Mouse (Mus musculus) retina, embryonic 14.5 days (tissue): ENCODE results near the gene Comt.

ENCODE experiments used
- DNase-seq: peaks from one replicate; pipeline ENCODE4 v3.0.0-alpha.2; 2015; ENCODE audit warnings: low spot score

Gene Comt

DNA sequence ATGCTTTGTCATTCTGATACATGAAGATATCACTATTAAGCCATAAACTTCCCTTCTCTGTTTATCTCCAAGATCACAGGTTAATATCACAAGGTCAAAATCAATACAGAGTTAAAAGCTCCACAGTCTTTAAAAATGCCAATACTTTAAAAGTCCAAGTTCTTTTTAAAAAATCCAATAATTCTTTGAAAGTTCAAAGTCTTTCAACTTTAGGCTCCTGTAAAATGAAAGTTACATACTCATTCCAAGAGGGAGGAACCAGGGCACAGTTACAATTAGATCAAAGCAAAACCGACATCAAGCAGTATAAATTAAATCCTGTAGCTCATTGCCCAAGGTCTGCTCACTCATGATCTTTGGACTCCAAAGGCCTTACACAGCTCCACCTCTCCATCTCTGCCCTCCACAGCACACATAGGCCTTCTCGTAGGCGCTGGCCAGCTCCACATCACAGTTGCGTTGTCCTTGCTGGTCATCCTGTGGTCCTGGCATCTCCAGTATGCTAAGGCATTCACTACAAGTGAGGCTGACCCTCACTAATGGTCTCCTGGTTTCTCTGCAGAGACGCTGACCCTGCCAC lies 6.8 kb upstream of the Comt start:
- DNase-seq: no peak

DNA sequence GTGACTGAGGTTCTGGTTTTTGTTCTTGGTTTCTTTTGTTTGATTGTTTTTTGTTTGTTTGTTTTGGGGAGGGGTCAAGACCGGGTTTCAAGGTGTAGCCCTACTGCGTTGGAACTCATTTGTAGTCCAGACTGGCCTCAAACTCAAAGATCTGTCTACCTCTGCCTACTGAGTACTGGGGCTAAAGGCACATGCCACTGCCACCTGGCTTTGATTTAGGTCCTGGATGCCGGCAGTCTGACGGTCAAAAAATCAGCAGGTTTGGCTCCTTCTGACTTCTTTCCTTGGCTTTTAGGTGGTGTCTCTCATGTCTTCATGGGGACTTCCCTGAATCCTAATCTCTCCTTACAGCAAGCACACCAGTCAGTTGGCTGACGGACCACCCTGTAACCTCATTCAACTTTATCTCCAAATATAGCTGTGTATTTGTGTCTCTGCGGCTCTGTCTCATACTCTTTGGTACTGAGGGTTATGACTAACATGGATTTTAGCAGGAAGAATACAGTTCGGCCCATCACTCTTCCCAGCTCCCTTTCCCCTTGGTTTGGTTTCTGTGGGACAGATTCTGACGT lies 4.1 kb upstream of the Comt start:
- no peak for DNase-seq

DNA sequence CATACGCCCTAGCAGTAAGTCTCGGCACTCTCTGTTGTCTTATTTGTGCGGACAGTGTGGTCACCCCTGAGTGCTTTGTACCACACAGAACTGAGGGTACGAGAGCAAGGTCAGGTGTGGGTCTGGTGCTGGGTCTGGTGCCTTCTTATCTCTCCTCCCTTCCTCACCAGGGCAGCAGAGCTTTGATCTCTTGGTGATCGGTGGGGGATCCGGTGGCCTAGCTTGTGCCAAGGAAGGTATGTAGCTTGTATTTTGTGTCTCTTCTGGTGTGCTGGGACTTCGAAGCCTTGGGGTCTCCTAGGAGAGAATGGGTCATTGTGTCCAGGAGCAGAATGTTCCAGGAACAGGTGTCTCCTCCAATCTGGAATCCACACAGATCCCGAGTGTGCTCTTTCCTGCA lies 3.0 kb upstream of the Comt start:
- DNase-seq: no peak

DNA sequence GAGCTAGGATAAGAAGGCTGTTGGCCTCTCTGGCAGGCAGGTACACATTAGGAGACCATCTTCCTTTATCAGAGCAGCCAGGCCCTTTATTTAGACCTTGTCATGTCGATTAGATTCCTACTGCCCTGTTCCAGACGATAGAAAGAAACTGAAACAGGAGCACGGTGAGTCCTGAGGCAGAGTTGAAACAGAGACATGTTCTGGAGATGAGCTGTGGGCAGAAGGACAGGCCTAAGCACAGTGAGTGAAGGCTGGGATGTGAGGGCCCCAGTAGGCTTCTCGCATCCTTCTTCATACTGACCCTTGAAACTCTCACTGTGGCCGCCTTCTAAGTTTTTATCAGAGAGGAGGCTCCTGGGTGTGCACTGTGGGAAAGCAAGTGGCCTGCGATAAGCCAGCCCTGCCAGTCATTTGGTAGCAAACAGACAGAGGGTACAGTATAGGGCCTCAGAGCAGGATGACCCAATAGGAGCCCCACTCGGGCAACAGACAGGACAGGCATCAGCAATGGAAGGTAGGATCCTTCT lies 1.9 kb upstream of the Comt start:
- DNase-seq: no peak

DNA sequence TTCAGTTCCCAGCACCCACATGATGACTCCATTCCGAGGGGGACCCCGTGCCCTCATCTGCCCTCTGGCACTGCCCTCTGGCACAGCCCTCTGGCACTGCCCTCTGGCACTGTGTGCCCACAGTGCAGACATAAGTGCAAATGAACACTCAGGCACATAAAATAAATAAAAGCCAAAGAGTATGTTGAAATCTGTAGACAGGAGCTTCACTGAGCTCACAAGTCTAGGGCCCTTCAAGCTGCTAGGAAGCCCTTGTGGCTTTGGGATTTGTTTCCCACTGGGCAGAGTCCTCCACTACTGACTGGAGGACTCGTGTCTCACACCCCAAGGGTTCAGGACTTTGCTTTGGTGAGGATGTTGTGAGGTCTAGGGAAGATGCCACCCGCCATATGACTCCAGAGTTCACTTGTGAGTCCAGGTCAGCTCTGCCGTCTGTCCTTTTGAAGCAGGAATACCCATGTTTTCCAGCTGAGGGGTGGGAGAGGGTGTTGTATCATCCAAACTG lies 1.4 kb upstream of the Comt start:
- DNase-seq: no peak

DNA sequence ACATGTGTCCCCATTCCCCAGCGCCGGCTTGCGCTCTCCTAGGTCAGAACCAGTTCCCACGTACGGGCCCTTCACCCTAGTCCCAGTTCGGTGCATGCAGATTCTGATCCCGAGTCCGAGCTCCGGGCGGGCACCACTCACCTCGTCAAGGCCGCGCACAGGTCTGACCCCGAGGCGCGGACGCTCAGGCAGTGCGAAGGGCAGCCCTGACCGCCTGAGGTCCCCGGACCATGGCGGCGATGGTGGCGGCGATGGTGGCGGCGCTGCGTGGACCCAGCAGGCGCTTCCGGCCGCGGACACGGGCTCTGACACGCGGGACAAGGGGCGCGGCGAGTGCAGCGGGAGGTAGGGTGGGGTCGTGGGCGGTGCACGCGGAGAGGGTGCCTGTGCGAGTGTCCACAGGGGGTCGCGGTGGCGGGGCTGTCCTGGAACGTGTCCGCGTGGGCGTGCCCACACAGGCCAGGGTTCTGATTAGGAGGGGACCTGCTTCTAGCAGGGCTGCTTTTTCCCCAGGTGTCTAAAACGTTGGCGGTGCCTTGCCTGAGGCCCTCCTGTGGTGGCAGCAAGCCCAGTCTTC lies 349 bp downstream of the Comt start, which contains the start of gene Txnrd2:
Gene Txnrd2 (plus strand): TSS at position 170 of the 577 bp plus-strand sequence.
- peak; percentile 76 for DNase-seq

DNA sequence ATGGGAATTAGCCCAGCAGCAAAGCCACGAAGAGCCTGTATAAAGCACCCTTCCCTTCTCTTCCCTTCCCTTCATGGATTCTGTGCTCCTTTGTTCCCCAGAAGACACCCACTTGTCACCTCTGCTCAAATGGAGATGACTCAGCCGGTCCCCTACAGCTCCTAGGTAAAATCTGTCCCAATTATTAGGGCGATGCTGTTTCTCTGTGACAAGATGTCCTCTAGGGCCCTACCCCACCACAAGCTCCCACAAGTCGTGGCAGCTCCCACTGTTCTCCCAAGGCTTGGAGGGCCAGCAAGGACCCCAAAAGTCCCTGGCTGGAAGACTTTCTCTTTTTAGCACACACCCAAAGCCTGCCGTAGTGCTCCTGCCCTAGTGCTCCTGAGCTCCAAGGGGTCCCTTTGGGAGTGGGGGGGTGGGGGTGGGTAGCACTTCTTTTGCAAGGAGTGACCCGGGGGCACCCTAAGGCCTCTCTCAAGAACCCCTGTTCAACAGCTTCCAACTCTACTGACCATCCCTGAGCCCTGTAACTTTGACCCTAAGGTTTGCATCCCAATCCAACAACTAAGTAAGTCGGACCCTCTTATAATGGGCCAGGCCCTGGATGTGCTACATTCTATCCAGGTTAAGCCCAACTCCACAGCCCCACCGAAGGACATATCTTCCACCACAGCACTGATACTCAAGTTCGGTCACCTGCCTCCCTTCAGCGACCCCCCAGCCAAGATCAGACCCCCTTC lies 1.0 kb downstream of the Comt start:
- DNase-seq: no peak

DNA sequence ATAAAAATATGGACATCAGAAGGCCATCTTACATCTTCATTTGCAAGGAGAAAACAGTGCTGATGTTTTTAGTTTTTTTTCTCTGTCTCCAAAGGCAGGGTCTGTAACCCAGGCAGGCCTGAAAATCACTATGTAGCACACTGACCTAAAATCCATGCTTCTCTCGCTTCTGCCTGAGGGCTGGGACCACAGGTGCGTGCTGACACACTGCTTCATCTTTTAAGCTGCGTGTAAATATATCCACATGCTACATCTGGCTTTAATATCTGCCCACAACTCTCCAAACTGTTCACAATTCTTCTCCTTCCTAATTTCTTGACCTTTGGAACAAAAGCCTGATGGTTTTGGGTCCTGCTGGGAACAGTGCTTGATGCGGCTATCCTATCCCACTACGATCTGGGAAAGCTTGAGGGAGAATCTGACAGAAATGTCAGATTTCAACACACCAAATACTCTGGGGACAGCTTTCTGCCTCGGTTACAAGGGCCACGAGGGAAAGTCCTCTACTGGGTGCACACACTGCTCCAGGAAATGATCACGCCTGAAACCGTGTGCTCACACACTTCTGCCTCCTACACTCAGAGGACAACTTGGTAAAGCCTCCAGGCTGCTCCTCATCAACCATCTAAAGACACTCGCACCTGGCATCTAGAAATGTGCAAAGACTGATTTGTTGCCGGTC lies 2.1 kb downstream of the Comt start:
- DNase-seq: no peak

DNA sequence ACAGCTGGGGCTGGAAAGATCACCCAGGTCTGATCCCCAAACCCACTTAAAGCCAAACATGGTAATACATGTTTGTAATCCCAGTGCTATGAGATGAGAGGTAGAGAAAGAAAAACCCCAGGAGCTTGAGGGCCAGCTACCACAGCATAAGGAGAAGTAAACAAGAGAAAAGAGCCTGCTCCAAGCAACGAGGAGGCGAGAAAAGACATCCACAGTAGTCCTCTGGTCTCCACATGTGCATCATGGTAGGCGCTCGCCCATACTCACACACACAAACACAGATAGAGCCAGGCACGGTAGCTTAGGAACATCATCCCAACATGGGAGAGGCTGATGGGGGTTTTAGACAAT lies 2.8 kb downstream of the Comt start:
- no peak for DNase-seq

DNA sequence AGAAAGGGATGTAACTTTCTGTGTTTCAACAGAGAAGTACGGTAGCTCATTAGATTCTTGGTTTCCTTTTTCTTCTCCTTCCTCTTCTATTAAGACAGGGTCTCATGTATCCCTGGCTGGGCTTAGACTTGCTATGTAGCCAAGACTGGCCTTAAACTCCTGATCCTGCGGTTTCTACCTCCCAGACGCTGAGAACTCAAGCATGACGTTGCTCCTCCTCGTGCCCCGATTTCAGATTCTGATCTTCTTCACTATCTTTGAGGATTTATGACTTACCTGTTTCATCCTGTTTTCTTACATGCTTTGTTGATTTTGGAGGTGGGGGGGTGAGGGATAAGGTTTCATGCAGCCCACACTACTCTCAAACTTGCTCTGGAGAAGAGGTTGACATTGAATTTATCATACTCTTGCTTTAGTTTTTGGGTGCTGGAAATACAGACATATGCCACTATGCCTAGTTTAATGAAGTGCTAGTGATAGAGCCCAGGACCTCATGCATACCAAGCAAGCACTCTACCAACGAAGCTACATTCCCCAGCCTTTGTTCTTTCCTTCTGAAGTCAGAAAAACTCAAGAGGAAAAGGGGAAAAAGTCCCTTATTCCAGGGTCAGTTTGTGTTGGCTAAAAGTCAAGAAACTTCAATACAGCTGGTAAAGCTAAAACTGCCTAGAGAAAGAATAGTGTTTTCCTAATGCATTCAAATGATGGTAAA lies 3.3 kb downstream of the Comt start:
- no peak for DNase-seq

DNA sequence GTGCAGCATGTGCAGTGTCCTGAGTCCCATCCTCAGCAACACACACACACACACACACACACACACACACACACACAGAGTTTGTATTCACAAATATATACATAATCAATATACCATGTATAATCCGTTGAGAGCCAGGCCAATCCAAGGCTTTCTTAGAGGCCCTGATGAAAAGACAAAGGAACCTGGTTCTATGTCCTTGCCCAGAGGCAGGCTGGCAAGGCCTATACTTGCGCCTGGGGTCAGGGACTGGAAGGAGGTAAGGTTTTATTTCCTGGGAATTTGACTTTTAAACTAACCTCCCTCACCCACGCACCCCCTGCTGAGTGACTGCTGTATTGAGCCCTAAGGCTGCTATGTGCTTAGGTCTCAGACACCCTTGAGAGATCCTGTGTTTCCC lies 6.1 kb downstream of the Comt start:
- no peak for DNase-seq

DNA sequence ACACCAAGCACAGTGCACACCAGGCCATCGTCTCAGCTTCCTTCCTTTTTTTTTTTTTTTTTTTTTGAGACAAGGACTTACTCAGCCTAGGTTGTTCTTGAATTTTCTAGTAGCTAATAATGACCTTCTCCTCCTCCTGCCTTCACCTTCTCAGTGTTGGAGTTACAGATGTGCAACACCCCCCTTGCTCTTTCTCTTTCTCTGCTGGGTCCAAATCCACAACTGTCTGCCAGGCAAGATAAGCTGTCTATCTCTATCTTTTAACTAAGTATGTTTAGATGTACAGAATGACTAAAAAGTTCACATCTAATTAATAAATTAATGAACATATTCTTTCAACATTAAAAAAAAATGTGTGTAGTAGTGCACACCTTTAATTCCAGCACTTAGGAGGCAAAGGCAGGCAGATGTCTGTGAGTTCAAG lies 7.0 kb downstream of the Comt start:
- DNase-seq: no peak

DNA sequence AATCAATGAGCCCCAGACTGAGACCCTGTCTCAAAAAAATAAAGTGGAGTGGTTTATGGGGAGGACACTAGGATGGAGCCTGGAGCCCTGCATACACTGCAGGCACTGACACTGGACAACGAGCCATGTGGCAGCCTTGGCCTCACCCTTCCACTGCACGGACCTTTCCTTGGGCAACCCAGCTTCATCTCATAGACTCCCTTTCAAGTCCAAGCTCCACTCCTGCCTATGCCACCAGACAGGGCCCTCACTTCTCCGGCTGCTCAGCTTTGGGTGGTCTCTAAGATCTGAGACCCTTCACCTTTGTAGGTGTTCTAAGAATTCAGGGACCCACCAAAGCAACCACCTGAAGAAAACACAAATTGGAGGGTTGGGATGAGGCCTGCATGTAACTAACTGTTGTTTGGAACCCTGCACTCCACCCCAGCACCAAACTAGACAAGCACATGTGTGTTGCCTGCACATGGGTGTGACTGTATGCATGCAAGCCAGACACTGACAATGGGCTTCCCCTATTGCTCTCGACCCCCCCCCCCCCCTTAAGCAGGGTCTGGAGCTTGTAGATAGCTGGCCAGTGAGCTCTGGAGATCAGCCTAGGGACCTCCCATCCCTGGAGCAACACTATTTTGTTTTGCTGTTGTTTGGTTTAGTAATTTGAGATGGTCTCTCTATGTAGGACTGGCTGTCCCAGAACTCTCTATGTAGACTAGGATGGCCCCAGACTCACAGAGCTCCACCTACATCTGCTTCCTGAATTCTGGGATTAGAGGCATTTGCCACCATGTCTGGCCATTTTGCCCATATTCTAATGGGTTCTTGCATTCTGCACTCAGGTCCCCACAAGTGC lies 7.7 kb downstream of the Comt start:
- DNase-seq: no peak

DNA sequence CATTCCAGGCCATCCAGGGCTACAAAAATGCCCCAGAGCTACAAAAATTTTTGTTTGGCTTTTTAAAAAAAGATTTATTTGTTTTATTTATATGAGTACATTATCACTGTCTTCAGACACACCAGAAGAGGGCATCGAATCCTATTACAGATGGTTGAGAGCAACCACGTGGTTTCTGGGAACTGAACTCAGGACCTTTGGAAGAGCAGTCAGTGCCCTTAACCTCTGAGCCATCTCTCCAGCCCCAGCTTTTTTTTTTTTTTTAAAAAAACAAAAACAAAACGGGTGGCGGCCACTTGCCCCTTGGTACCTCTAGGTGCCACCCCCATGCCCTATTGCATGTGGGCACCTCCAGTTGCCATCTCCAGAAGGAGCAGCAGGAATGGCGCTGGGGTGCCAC lies 9.2 kb downstream of the Comt start:
- no peak for DNase-seq

DNA sequence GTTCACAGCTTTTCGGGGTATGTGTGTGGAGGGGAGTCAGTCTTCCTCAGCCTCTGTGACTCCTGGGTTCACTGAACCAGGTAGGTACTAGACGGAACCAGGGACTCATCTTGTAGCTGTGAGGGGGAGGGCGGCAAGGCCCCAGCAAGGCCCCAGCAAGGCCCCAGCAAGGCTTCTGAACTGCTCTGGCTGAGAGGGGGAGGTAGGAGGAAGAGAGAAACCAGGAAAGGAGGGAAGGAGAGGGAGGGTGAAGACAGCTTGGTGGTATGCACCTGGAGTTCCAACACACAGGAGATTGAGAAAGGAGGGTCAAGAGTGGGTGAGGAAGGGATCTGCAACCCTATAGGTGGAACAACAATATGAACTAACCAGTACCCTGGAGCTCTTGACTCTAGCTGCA lies 9.8 kb downstream of the Comt start:
- DNase-seq: no peak

DNA sequence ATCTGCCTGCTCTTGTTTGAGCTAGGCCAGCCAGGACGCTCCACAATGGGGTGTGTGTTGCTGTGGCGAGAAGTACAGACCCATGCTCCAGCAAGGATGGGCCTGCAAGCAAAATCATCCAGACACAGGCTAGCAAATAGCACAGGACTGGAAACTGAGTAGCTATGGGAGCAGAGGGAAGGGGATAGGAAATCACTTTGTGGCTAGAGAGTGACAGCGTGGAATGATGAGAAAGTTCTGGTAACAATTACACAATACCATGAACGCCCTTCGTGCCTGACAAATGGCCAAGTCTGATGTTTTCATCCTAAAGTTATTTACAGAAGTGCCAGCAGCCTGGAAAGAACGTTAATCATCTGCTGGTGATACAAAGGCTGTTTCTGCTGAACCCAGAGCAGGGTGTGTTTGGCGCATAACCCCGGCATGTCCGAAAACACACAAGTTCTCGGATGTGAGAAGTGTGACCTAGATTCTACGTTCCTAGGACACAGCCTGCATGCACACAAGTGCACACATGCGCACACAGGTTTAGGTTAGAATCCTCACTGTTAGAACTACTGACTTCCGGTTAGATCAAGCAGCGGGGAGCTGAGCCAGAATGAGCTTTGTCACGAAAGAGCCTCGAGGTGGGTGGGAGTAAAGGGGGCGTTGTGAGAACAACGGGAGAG lies 10.4 kb downstream of the Comt start:
- DNase-seq: no peak

DNA sequence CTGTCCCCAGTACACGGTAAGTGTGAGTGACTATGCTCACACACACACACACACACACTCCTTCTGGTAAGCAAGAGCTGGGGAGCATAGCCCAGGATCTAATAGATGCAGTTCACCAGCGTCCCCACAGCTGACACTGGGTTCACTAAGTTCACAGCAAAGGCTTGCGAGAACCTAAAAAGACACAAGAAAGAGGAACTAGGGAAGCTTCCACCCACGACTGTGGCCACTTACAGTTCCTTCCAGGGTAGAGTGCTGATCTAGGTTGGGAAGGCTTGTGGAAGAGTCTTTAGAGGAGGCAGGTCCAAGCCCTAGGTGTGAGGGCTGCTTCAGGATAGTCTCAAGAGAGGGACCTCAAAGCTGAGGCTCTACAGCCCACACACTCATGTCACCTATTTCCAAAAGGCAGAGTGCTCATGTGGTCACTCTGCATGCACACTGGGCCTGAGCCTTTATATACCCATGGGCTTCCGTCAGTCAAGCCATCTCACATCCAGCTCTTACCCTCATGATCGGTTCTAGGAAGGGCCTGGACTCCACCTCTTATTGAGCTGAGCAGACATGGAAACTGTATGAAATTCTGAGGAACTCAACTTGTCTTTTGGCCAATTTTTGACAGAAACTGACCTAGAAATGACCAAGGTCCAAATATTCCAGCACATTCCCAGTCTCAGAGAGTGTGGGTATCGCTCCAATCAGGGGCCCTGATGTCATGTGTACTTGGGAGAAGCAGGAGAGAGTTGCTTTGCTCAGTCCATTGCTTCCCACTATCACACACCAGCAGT lies 13.4 kb downstream of the Comt start:
- DNase-seq: no peak

DNA sequence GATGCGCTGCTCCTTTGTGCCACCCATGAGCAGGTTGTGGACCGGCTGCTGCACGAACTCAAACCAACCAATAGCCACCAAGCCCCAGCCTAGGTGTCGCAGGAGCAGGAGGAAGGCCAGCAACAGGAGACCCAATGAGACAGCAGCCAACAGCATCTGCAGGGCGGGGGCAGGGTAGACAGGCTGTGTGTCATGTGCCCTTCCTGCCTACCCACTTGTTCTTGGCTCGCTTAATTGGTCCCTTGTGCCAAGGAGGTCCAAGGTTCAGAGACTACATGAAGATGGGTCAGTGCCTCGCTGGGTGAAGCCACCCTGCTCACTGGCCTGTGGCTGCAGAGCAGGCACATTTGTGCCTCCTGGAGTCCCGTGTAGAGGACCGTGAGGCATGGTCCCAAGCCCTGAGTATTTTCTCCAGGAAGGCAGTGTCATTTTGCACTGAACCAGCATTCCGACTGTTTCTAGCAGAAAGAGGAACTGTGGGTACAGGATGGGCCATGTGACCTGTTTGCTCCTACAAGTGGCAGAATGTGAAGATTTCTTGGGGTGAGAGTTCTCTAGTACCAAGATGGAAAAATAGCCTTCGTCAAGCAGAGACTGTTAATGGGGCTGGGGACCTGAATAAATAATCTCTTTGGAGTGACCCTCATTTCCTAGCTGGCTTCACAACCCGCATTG lies 14.7 kb downstream of the Comt start:
- no peak for DNase-seq
